Mouse (Mus musculus) midbrain, postnatal 0 days (tissue): ENCODE measurements around the gene Olfr1428. TPM values are rescaled to one million over a fixed set of nuclear protein-coding genes. Genes with fewer than 3 reads are reported as not detected.

Experiments used
- ATAC-seq: fragments of 200-750 bp; cut with Nextera tagmentation; 2 replicates; pipeline ENCODE4 v1.8.0; 2017; ENCODE audit warnings: moderate number of reproducible peaks, mild to moderate bottlenecking, moderate TSS enrichment, moderate library complexity; ENCODE audit not compliant: low FRiP score
- DNase-seq: peaks from one replicate; pipeline ENCODE4 v3.0.0-alpha.2; 2015; ENCODE audit warnings: low spot score
- H3K27ac ChIP-seq: fragments of 300-500 bp; sonication (generic); 2 replicates; pipeline ENCODE4 v1.5.1; 2014; ENCODE audit warnings: low read depth, mild to moderate bottlenecking, low read length, mixed read lengths
- H3K27me3 ChIP-seq: fragments of 300-500 bp; sonication (generic); 2 replicates; pipeline ENCODE4 v1.6.1; 2014; ENCODE audit warnings: low read length, control low read depth, mixed read lengths; ENCODE audit not compliant: insufficient read depth
- H3K36me3 ChIP-seq: fragments of 300-500 bp; sonication (generic); 2 replicates; pipeline ENCODE4 v1.6.1; 2014; ENCODE audit warnings: low read length, control low read depth, mixed read lengths; ENCODE audit not compliant: insufficient read depth
- H3K4me1 ChIP-seq: fragments of 300-500 bp; sonication (generic); 2 replicates; pipeline ENCODE4 v1.6.1; 2014; ENCODE audit warnings: mild to moderate bottlenecking, control low read depth, antibody characterized with exemption, low read length, mixed read lengths; ENCODE audit not compliant: insufficient read depth
- H3K4me2 ChIP-seq: fragments of 300-500 bp; sonication (generic); 2 replicates; pipeline ENCODE4 v1.6.1; 2014; ENCODE audit warnings: low read depth, mild to moderate bottlenecking, low read length, mixed read lengths; ENCODE audit not compliant: poor library complexity, severe bottlenecking
- H3K4me3 ChIP-seq: fragments of 300-500 bp; sonication (generic); 2 replicates; pipeline ENCODE4 v1.5.1; 2014; ENCODE audit warnings: low read depth, mild to moderate bottlenecking, low read length, moderate library complexity
- H3K9ac ChIP-seq: fragments of 300-500 bp; sonication (generic); replicated peaks from 2 replicates; pipeline ENCODE4 v1.6.1; 2014; ENCODE audit warnings: mild to moderate bottlenecking, low read length, moderate library complexity, mixed read lengths; ENCODE audit not compliant: poor library complexity, severe bottlenecking
- H3K9me3 ChIP-seq: fragments of 300-500 bp; sonication (generic); 2 replicates; pipeline ENCODE4 v1.6.1; 2016; ENCODE audit warnings: low read length, control low read depth
- CTCF ChIP-seq: IDR thresholded peaks from 2 replicates; pipeline ENCODE4 v1.5.1; 2016; ENCODE audit warnings: antibody characterized with exemption, mild to moderate bottlenecking
- WGBS: fragments of 180-500 bp; shearing (Covaris S2); extraction: QIAGEN DNeasy Blood & Tissue Kit; methylation state at CpG from one replicate; pipeline ENCODE4 v1.1.7; 2014; 5-methylcytosine and 5-hydroxymethylcytosine counted together
- polyA plus RNA-seq: library from polyadenylated mRNA; unstranded; fragments of >200 nt; fragmentation: Nextera tagmentation; extraction: Ambion mirVana; gene quantifications from 2 replicates; pipeline ENCODE4 v1.2.1, GENCODE M21; 2015
- total RNA-seq: library from RNA; depleted of rRNA; stranded (reverse); fragments of >200 nt; gene quantifications from 2 replicates; pipeline ENCODE4 v1.2.3, GENCODE M21; 2014; rRNA removed

The Olfr1428 gene
- total RNA-seq: not detected in 2 replicates
- polyA plus RNA-seq: not detected in 2 replicates

- DNase-seq: no peak
- no peak for TF ChIP-seq CTCF
- Histone ChIP-seq H3K36me3 (no peaks in the 10 kb centered on the region), H3K27ac (no peak within 1 kb of the TSS), H3K4me1 (no peaks in the 10 kb centered on the region), H3K4me2 (no peak within 1 kb of the TSS), H3K4me3 (no peak within 1 kb of the TSS), H3K9me3 (no peaks in the 10 kb centered on the region), H3K27me3 (no peaks in the 10 kb centered on the region), H3K9ac (no peak within 1 kb of the TSS)
- ATAC-seq: no peak
- WGBS: 68% methylated on average over 1 of the region's 1 CpGs
Measured at GRCm38 (mm10) chr19:12115797-12116196, at the start of gene Olfr1428. Gene Olfr1428 (minus strand): TSS chr19:12115897.

GRCm38 (mm10) chr19:12145452-12145851, 29.8 kb upstream of the Olfr1428 start:
- Histone ChIP-seq H3K9ac (no peak overlapping the region), H3K9me3 (no peaks in the 10 kb centered on the region), H3K4me3 (no peak overlapping the region), H3K27ac (no peak overlapping the region), H3K4me2 (no peak overlapping the region), H3K4me1 (no peaks in the 10 kb centered on the region), H3K27me3 (no peaks in the 10 kb centered on the region), H3K36me3 (no peaks in the 10 kb centered on the region)
- DNase-seq (peak; percentile 1), ATAC-seq (no peak)
- TF ChIP-seq CTCF: no peak
- 91% methylated on average over 3 of the region's 3 CpGs for WGBS

- WGBS: 21% methylated on average over 1 of the region's 1 CpGs
- Histone ChIP-seq H3K4me3 (no peak overlapping the region), H3K4me2 (no peak overlapping the region), H3K4me1 (no peaks in the 10 kb centered on the region), H3K27ac (no peak overlapping the region), H3K36me3 (no peaks in the 10 kb centered on the region), H3K9me3 (no peaks in the 10 kb centered on the region), H3K27me3 (no peaks in the 10 kb centered on the region), H3K9ac (no peak overlapping the region)
- no peak for TF ChIP-seq CTCF
- DNase-seq (peak; percentile 15), ATAC-seq (no peak)
Measured at GRCm38 (mm10) chr19:12143356-12143755, 27.7 kb upstream of the Olfr1428 start.

- H3K4me2 ChIP-seq: no peak overlapping the region
- no peak overlapping the region for H3K27ac ChIP-seq
- WGBS: 26% methylated on average over 2 of the region's 2 CpGs
- no peaks in the 10 kb centered on the region for H3K27me3 ChIP-seq
- no peaks in the 10 kb centered on the region for H3K9me3 ChIP-seq
- ATAC-seq (no peak), DNase-seq (peak; percentile 58)
- no peak overlapping the region for H3K9ac ChIP-seq
- H3K36me3 ChIP-seq: no peaks in the 10 kb centered on the region
- H3K4me1 ChIP-seq: no peaks in the 10 kb centered on the region
- no peak overlapping the region for H3K4me3 ChIP-seq
- TF ChIP-seq CTCF: peak; percentile 75
Measured at GRCm38 (mm10) chr19:12134289-12134688, 18.6 kb upstream of the Olfr1428 start.

- no peak for TF ChIP-seq CTCF
- DNase-seq (no peak), ATAC-seq (no peak)
- Histone ChIP-seq H3K4me1 (no peaks in the 10 kb centered on the region), H3K27ac (no peak within 1 kb of the TSS), H3K4me2 (no peak within 1 kb of the TSS), H3K9ac (no peak within 1 kb of the TSS), H3K4me3 (no peak within 1 kb of the TSS), H3K36me3 (no peaks in the 10 kb centered on the region), H3K9me3 (no peaks in the 10 kb centered on the region), H3K27me3 (no peaks in the 10 kb centered on the region)
- 77% methylated on average over 3 of the region's 3 CpGs for WGBS
Measured at GRCm38 (mm10) chr19:12123103-12123502, 7.4 kb upstream of the Olfr1428 start, which contains the start of gene Olfr76. Gene Olfr76 (minus strand): TSS chr19:12123203.

- no peak for DNase-seq
- H3K9ac ChIP-seq: no peak overlapping the region
- no peaks in the 10 kb centered on the region for H3K27me3 ChIP-seq
- H3K4me3 ChIP-seq: no peak overlapping the region
- H3K4me1 ChIP-seq: no peaks in the 10 kb centered on the region
- ATAC-seq: no peak
- no peaks in the 10 kb centered on the region for H3K9me3 ChIP-seq
- H3K4me2 ChIP-seq: no peak overlapping the region
- TF ChIP-seq CTCF: no peak
- WGBS: 90% methylated on average over 3 of the region's 3 CpGs
- H3K27ac ChIP-seq: no peak overlapping the region
- no peaks in the 10 kb centered on the region for H3K36me3 ChIP-seq
Measured at GRCm38 (mm10) chr19:12116464-12116863, 767 bp upstream of the Olfr1428 start.
